ENCODE assay signal across 9 mouse cellular contexts in the genomic region with DNA sequence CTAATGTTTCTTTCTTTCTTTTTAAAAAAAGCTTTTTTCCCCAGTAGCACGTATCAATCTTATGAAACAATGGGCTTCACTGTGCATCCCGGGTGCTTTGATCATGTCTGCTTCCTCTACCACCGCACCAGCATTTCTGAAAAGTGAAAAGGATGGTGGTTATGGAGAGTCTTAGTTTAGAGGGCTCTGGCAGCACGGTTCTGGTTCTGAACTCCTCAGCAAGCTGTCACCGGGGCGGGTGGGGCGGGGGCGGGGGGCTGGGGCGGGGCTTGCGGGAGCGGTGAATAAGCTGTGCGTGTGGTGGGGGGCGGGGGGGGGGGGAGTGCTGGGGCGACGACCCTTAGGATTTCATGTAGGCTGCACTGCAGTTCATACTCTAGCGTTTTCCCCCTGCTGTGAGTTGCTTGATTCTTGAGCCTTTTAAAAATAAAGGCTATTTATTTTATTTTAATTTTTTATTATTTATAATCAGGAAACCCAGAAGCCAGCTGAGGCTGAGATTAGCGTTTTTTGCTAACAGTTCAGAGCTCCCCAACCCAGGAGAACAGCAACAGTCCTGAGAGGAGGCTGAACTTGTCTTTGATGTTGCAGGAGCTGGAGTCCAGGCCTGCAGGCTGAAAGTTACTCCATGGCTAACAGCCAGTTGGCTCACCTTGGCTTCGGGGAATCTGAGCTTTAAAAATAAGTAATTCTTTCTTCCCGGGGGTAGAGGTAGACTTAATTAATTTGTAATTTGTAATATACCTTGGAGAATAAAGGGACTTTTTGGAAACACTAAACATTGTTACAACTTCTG. TPM values are rescaled to one million over a fixed set of nuclear protein-coding genes. Genes with fewer than 3 reads are reported as not detected.
DNase-seq lines count a peak whose midpoint lies in the region; ATAC-seq and TF ChIP-seq lines count a peak whose summit lies in the region.
"Had no signal": no experiment of that assay in that cellular context is flagged by ENCODE, and none has a peak within 500 bp of the region (broad histone marks: within the 10 kb centered on the region; RNA-seq: fewer than 3 reads in every experiment).

No protein-coding gene starts in this region.

- no peak for TF ChIP-seq CTCF in intestine, postnatal 0 days (IDR thresholded peaks at IDR 0.05; ENCODE audit: low read depth)

- ATAC-seq in intestine, embryonic 14.5 days (replicated peaks; ENCODE audit: low FRiP score, low TSS enrichment, low read depth): 0 out of 2 replicates have a peak, but pooled peaks have one; percentile 23
- ATAC-seq in intestine, postnatal 0 days: no peak
- ATAC-seq in embryonic facial prominence, embryonic 14.5 days (ENCODE audit: low read depth): no peak
- ATAC-seq in neural tube, embryonic 13.5 days (ENCODE audit: low read depth): peak; percentile 59; the same call in 1 of the 2 replicates
- no peak for ATAC-seq in granulocyte monocyte progenitor cell, adult 5-6 weeks (replicated peaks; ENCODE audit: poor library complexity, severe bottlenecking)

- H3K9me3 ChIP-seq in intestine, embryonic 14.5 days (ENCODE audit: control insufficient read depth, low read length): no peaks in the 10 kb centered on the region; the same call in 1 of the 2 replicates
- no peaks in the 10 kb centered on the region for H3K9me3 ChIP-seq in intestine, postnatal 0 days (ENCODE audit: control insufficient read depth)
- no peaks in the 10 kb centered on the region for H3K9me3 ChIP-seq in embryonic facial prominence, embryonic 14.5 days (ENCODE audit: control insufficient read depth, low read length)
- H3K9me3 ChIP-seq in neural tube, embryonic 13.5 days: 0 out of 2 replicates have a peak, but pooled peaks cover 5% of the 10 kb centered on the region

- no peak overlapping the region for H3K9ac ChIP-seq in intestine, embryonic 14.5 days (ENCODE audit: low read length)
- no peak overlapping the region for H3K9ac ChIP-seq in intestine, postnatal 0 days (ENCODE audit: low read depth, low read length)
- no peak overlapping the region; the same call in 1 of the 2 replicates for H3K9ac ChIP-seq in embryonic facial prominence, embryonic 14.5 days (ENCODE audit: low read depth, low read length)
- H3K9ac ChIP-seq in neural tube, embryonic 13.5 days: peak overlapping the region; percentile 49; the same call in 1 of the 2 replicates

- peak overlapping the region; percentile 31 for H3K4me2 ChIP-seq in intestine, embryonic 14.5 days (ENCODE audit: low read length)
- H3K4me2 ChIP-seq in intestine, postnatal 0 days (replicated peaks; ENCODE audit: low read depth): no peak overlapping the region
- peak overlapping the region; percentile 27 for H3K4me2 ChIP-seq in embryonic facial prominence, embryonic 14.5 days (ENCODE audit: low read depth, low read length)
- H3K4me2 ChIP-seq in neural tube, embryonic 13.5 days: peak overlapping the region; percentile 48

- WGBS in intestine, embryonic 14.5 days: 32% methylated on average over 13 of the region's 19 CpGs
- WGBS in intestine, postnatal 0 days: 44% methylated on average over 19 of the region's 19 CpGs
- 30% methylated on average over 18 of the region's 19 CpGs for WGBS in embryonic facial prominence, embryonic 14.5 days
- 11% methylated on average over 19 of the region's 19 CpGs for WGBS in neural tube, embryonic 13.5 days

- no peak overlapping the region for H3K4me3 ChIP-seq in intestine, embryonic 14.5 days (ENCODE audit: low read depth, low read length)
- no peak overlapping the region for H3K4me3 ChIP-seq in intestine, postnatal 0 days (ENCODE audit: low read depth, low read length)
- H3K4me3 ChIP-seq in embryonic facial prominence, embryonic 14.5 days (ENCODE audit: low read depth, low read length): no peak overlapping the region
- 0 out of 2 replicates have a peak overlapping the region, but pooled peaks have one; percentile 10 for H3K4me3 ChIP-seq in neural tube, embryonic 13.5 days

- peak overlapping the region; percentile 6; the same call in 1 of the 2 replicates for H3K27ac ChIP-seq in intestine, embryonic 14.5 days (ENCODE audit: low read depth)
- H3K27ac ChIP-seq in intestine, postnatal 0 days (ENCODE audit: low read depth, low read length): no peak overlapping the region
- peak overlapping the region; percentile 67 for H3K27ac ChIP-seq in embryonic facial prominence, embryonic 14.5 days (replicated peaks; ENCODE audit: low read depth, low read length)
- H3K27ac ChIP-seq in neural tube, embryonic 13.5 days (replicated peaks): no peak overlapping the region

- no peak for DNase-seq in intestine, embryonic 14.5 days (ENCODE audit: low spot score)
- peak; percentile 77 for DNase-seq in embryonic facial prominence, embryonic 14.5 days (ENCODE audit: low spot score)
- peak; percentile 29 to 38 for DNase-seq in kidney, adult 8-10 months
- DNase-seq in frontal cortex, postnatal 36 days (ENCODE audit: low spot score in 2 of 2): no peak
- DNase-seq in urinary bladder, postnatal 4 days (ENCODE audit: low spot score in 2 of 2): no peak
- DNase-seq: cerebellum, adult 18-20 months had no signal

- no peaks in the 10 kb centered on the region for H3K27me3 ChIP-seq in intestine, embryonic 14.5 days (replicated peaks; ENCODE audit: control insufficient read depth, insufficient read depth, low read length)
- no peaks in the 10 kb centered on the region for H3K27me3 ChIP-seq in intestine, postnatal 0 days (replicated peaks; ENCODE audit: control insufficient read depth, insufficient read depth, low read length)
- no peaks in the 10 kb centered on the region for H3K27me3 ChIP-seq in embryonic facial prominence, embryonic 14.5 days (replicated peaks; ENCODE audit: control insufficient read depth, insufficient read depth, low read length)
- no peaks in the 10 kb centered on the region for H3K27me3 ChIP-seq in neural tube, embryonic 13.5 days

- no peaks in the 10 kb centered on the region for H3K4me1 ChIP-seq in intestine, embryonic 14.5 days (replicated peaks; ENCODE audit: control insufficient read depth, insufficient read depth, low read length)
- no peaks in the 10 kb centered on the region for H3K4me1 ChIP-seq in intestine, postnatal 0 days (replicated peaks; ENCODE audit: control insufficient read depth, insufficient read depth, low read length)
- peaks cover 28% of the 10 kb centered on the region for H3K4me1 ChIP-seq in embryonic facial prominence, embryonic 14.5 days (ENCODE audit: control insufficient read depth, insufficient read depth, low read length)
- peaks cover 18% of the 10 kb centered on the region for H3K4me1 ChIP-seq in neural tube, embryonic 13.5 days (replicated peaks)

- H3K36me3 ChIP-seq in intestine, embryonic 14.5 days (ENCODE audit: control insufficient read depth, insufficient read depth, low read length): no peaks in the 10 kb centered on the region
- H3K36me3 ChIP-seq in intestine, postnatal 0 days (ENCODE audit: control insufficient read depth, insufficient read depth): no peaks in the 10 kb centered on the region
- no peaks in the 10 kb centered on the region for H3K36me3 ChIP-seq in embryonic facial prominence, embryonic 14.5 days (ENCODE audit: control insufficient read depth, insufficient read depth, low read length)
- H3K36me3 ChIP-seq in neural tube, embryonic 13.5 days: no peaks in the 10 kb centered on the region

RNA-seq across cellular contexts. Expression of gene Tut7, which starts 59.2 kb away (rescaled TPM):
- 40.8 and 43.6 TPM in 2 replicates for polyA plus RNA-seq in intestine, embryonic 14.5 days (2014; fragmentation: Nextera tagmentation; extraction: Ambion mirVana)
- 50.1 and 55.4 TPM in 2 replicates for polyA plus RNA-seq in intestine, postnatal 0 days (2015; fragmentation: Nextera tagmentation; extraction: Ambion mirVana)
- 41.6 and 43.5 TPM in 2 replicates for polyA plus RNA-seq in embryonic facial prominence, embryonic 14.5 days (2014; fragmentation: Nextera tagmentation; extraction: Ambion mirVana)
- polyA plus RNA-seq in neural tube, embryonic 13.5 days (2015; fragmentation: Nextera tagmentation; extraction: Ambion mirVana): 45.5 and 50.5 TPM in 2 replicates
- 63.9 and 77.9 TPM in 2 replicates for total RNA-seq in granulocyte monocyte progenitor cell, adult 5-6 weeks (2014; fragmentation: Nextera tagmentation)
- 114 and 117 TPM in 2 replicates for total RNA-seq in granulocyte monocyte progenitor cell, adult 5-6 weeks (2017)

Comparison
In these comparisons a context has a peak if more than half of its experiments do, and no peak if none do; other contexts are left out.
1. ATAC-seq: peak in intestine, embryonic 14.5 days (single experiment) and neural tube, embryonic 13.5 days (single experiment); none in intestine, postnatal 0 days (single experiment), embryonic facial prominence, embryonic 14.5 days (single experiment) and granulocyte monocyte progenitor cell, adult 5-6 weeks (single experiment).
2. H3K27ac ChIP-seq: peak in intestine, embryonic 14.5 days (single experiment) and embryonic facial prominence, embryonic 14.5 days (single experiment); none in intestine, postnatal 0 days (single experiment) and neural tube, embryonic 13.5 days (single experiment).
3. DNase-seq: peak in embryonic facial prominence, embryonic 14.5 days (single experiment) and kidney, adult 8-10 months (2 of 2); none in intestine, embryonic 14.5 days (single experiment), frontal cortex, postnatal 36 days (0 of 2) and urinary bladder, postnatal 4 days (0 of 2).